Mouse (Mus musculus) hindbrain, embryonic 14.5 days (tissue): Measurements from ENCODE around the gene Smarcb1. TPM values are rescaled to one million over a fixed set of nuclear protein-coding genes. Genes with fewer than 3 reads are reported as not detected.

Experiments
- ATAC-seq: fragments of 200-750 bp; cut with Nextera tagmentation; 2 replicates; pipeline ENCODE4 v1.8.0; 2017; ENCODE audit warnings: moderate number of reproducible peaks, mild to moderate bottlenecking, moderate TSS enrichment, moderate library complexity; ENCODE audit not compliant: low FRiP score
- DNase-seq: peaks from one replicate; pipeline ENCODE4 v3.0.0-alpha.2; 2015; ENCODE audit warnings: low spot score
- H3K27ac ChIP-seq: fragments of 300-500 bp; sonication (generic); 2 replicates; pipeline ENCODE4 v1.5.1; 2014; ENCODE audit warnings: mild to moderate bottlenecking, moderate library complexity
- H3K27me3 ChIP-seq: fragments of 300-500 bp; sonication (generic); 2 replicates; pipeline ENCODE4 v1.6.1; 2014; ENCODE audit warnings: mild to moderate bottlenecking, low read length, mixed read lengths; ENCODE audit not compliant: control insufficient read depth, insufficient read depth
- H3K36me3 ChIP-seq: fragments of 300-500 bp; sonication (generic); replicated peaks from 2 replicates; pipeline ENCODE4 v1.6.1; 2014; ENCODE audit not compliant: control insufficient read depth, insufficient read depth
- H3K4me1 ChIP-seq: fragments of 300-500 bp; sonication (generic); replicated peaks from 2 replicates; pipeline ENCODE4 v1.6.1; 2014; ENCODE audit warnings: antibody characterized with exemption, low read length, mixed read lengths; ENCODE audit not compliant: control insufficient read depth, insufficient read depth
- H3K4me2 ChIP-seq: fragments of 300-500 bp; sonication (generic); replicated peaks from 2 replicates; pipeline ENCODE4 v1.6.1; 2014; ENCODE audit warnings: mild to moderate bottlenecking, moderate library complexity
- H3K4me3 ChIP-seq: fragments of 300-500 bp; sonication (generic); replicated peaks from 2 replicates; pipeline ENCODE4 v1.5.1; 2014; ENCODE audit warnings: mild to moderate bottlenecking, low read length
- H3K9ac ChIP-seq: fragments of 300-500 bp; sonication (generic); 2 replicates; pipeline ENCODE4 v1.6.1; 2014
- H3K9me3 ChIP-seq: fragments of 300-500 bp; sonication (generic); 2 replicates; pipeline ENCODE4 v1.6.1; 2016; ENCODE audit warnings: low read length; ENCODE audit not compliant: control insufficient read depth
- WGBS: fragments of 180-500 bp; shearing (Covaris S2); extraction: QIAGEN DNeasy Blood & Tissue Kit; methylation state at CpG from one replicate; pipeline ENCODE4 v1.1.7; 2014; 5-methylcytosine and 5-hydroxymethylcytosine counted together
- polyA plus RNA-seq: library from polyadenylated mRNA; unstranded; fragments of >200 nt; fragmentation: Nextera tagmentation; extraction: Ambion mirVana; gene quantifications from 2 replicates; pipeline ENCODE4 v1.2.1, GENCODE M21; 2014

Gene Smarcb1
- 230 and 231 TPM in 2 replicates for polyA plus RNA-seq

- H3K9me3 ChIP-seq, result no peaks in the 10 kb centered on the region
- peak within 1 kb of the TSS; percentile 92 for H3K9ac ChIP-seq
- H3K4me3 ChIP-seq, result peak within 1 kb of the TSS; percentile 69
- H3K27ac ChIP-seq, result peak within 1 kb of the TSS; percentile 97
- H3K36me3 ChIP-seq, result peaks cover 27% of the 10 kb centered on the region
- WGBS, result under 1% methylated on average over 76 of the region's 76 CpGs
- ATAC-seq, result peak; percentile 89
- H3K27me3 ChIP-seq, result no peaks in the 10 kb centered on the region
- H3K4me2 ChIP-seq, result peak within 1 kb of the TSS; percentile 73
- H3K4me1 ChIP-seq, result peaks cover 38% of the 10 kb centered on the region
- peak; percentile 98 for DNase-seq
These were observed at the start of gene Smarcb1 for GRCm38 (mm10) chr10:75921026-75921725. Gene Smarcb1 (minus strand): TSS chr10:75921617.

DNA sequence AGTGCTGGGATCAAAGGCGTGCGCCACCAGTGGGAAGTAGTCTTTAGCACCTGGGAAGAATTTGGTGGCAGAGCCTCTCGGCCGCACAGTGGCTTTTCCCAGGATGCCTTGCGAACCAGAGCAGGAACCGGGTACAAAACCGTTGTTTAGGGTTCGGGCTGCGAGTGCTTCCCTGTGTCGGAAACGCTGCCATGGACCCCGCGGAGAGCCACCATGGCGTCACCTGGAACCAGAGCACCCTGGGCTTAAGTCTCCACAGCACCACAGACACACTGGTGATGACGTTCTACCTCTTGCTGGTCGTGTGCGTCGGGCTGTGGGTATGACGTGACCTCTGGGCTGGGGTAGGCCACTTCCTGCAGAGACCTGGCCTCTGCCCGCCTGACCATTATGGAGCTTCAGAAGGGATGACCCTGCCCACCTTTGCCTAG is 33.0 kb upstream of the Smarcb1 start, which contains the start of gene Gm5134:
Gm5134 (plus strand) TSS at position 134 of the 431 bp plus-strand sequence.
- DNase-seq (no peak), ATAC-seq (no peak)
- H3K4me1 ChIP-seq, result peaks cover 11% of the 10 kb centered on the region
- H3K4me2 ChIP-seq, result peak within 1 kb of the TSS; percentile 38
- H3K27ac ChIP-seq, result no peak within 1 kb of the TSS
- H3K9me3 ChIP-seq, result no peaks in the 10 kb centered on the region
- H3K9ac ChIP-seq, result no peak within 1 kb of the TSS
- 25% methylated on average over 20 of the region's 20 CpGs for WGBS
- H3K36me3 ChIP-seq, result no peaks in the 10 kb centered on the region
- H3K4me3 ChIP-seq, result peak within 1 kb of the TSS; percentile 8; the same call in 1 of the 2 replicates
- H3K27me3 ChIP-seq, result peaks cover 19% of the 10 kb centered on the region; the same call in 1 of the 2 replicates

DNA sequence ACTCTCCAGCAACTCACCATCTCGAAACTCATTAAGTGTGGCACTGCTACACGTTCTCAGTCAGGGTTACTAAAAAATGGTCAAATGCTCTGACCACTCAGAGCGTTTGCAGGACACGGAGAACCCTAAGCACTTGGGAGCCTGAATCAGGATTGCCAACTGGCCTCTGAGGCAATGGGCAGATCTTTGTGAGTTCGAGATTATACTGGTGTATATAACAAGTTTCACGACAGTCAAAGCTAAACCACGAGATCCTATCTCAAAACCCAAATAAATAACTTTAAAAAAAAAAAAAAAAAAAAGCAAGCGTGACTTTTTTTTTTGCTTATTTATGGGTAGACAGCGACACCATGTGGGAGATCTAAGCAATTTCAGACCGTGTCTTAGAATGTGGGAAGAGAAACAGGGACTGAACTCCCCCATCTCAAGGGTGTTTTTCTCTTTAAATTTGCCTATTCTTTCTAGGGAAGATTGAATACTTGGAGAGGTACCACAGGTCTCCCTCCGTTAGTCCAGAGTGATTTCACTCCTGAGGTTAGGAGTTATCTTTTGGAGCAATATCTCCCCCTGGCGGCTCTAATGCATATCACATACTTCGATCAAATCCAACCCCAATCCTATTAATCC is 30.1 kb upstream of the Smarcb1 start:
- peaks cover 19% of the 10 kb centered on the region; the same call in 1 of the 2 replicates for H3K27me3 ChIP-seq
- 5% methylated on average over 13 of the region's 13 CpGs for WGBS
- H3K9ac ChIP-seq, result peak overlapping the region; percentile 56; the same call in 1 of the 2 replicates
- DNase-seq, result peak; percentile 79
- no peaks in the 10 kb centered on the region for H3K9me3 ChIP-seq
- peaks cover 11% of the 10 kb centered on the region for H3K4me1 ChIP-seq
- no peak overlapping the region for H3K27ac ChIP-seq
- H3K4me2 ChIP-seq, result peak overlapping the region; percentile 77
- ATAC-seq, result peak; percentile 32; the same call in 1 of the 2 replicates
- peak overlapping the region; percentile 37 for H3K4me3 ChIP-seq
- H3K36me3 ChIP-seq, result no peaks in the 10 kb centered on the region

DNA sequence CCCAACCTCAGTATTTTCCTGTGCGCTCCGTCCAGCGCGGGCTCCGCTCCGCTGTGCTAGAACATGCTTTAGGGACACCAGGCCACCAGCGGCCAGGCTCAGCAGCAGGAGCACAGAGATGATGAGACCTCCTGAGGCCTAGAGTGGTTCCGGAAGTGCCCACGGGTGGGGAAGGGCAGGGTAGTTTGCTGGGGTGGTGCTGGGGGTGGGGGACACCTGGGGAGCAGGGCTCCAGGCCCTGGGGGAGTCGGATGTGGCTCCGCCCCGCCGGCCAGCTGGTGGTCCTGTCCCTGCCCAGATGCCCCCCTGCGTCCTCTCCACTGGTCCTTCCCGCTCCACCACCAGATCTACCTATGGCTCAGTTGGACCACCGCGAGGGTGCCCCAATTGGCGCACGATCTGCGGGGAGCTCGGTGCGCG is 29.4 kb upstream of the Smarcb1 start:
- ATAC-seq (peak; percentile 43; the same call in 1 of the 2 replicates), DNase-seq (no peak)
- peak overlapping the region; percentile 56 for H3K9ac ChIP-seq
- peak overlapping the region; percentile 77 for H3K4me2 ChIP-seq
- H3K36me3 ChIP-seq, result no peaks in the 10 kb centered on the region
- H3K27ac ChIP-seq, result no peak overlapping the region
- 1% methylated on average over 23 of the region's 23 CpGs for WGBS
- no peaks in the 10 kb centered on the region for H3K9me3 ChIP-seq
- peak overlapping the region; percentile 37 for H3K4me3 ChIP-seq
- peaks cover 19% of the 10 kb centered on the region; the same call in 1 of the 2 replicates for H3K27me3 ChIP-seq
- peaks cover 11% of the 10 kb centered on the region for H3K4me1 ChIP-seq

DNA sequence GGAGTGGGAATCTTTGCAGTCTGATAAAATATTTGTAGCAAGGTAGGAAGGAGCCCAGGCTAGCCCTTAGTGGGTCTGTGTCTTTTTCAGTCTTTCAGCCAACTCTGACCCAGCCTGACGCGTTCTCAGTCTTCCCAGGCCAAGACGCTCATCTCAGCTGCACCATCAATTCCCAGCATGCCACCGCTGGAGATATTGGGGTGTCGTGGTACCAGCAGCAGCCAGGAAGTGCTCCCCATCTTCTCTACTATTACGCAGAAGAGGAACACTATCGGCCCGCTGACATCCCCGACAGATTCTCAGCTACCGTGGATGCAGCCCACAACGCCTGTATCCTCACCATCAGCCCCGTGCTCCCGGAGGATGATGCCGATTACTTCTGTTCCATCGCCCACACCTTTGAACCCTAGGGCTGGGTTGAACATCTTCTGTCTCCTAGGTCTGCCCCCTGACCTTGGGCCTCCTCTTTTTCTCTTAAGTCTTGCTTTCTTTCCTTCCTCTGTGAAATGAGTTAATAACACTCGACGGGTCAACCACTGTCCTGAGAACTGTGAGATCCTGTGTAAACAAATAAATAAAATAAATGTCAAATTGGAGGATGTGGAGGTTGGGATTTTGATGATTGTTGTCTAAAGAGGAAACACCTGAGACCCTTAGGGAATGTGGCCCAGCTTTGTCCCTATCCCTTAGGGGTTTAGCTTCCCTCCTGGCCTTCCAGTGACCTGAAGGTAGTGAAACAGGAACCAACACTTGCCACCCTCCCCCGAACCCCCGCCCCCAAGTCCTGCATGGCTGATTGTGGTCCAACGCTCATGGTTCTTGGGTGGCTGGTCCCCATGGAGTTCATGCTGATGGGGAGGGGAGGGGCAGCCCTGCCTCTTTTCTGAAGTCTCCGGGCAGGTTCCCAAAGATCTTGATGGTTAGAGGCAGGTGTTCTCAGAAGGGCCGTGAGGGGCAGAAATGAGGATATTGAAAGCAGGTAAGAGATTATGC is 27.9 kb upstream of the Smarcb1 start:
- H3K4me1 ChIP-seq, result peaks cover 11% of the 10 kb centered on the region
- 83% methylated on average over 22 of the region's 22 CpGs for WGBS
- ATAC-seq (no peak), DNase-seq (no peak)
- no peak overlapping the region for H3K4me3 ChIP-seq
- no peak overlapping the region for H3K4me2 ChIP-seq
- no peak overlapping the region for H3K9ac ChIP-seq
- peaks cover 19% of the 10 kb centered on the region; the same call in 1 of the 2 replicates for H3K27me3 ChIP-seq
- H3K36me3 ChIP-seq, result no peaks in the 10 kb centered on the region
- no peak overlapping the region for H3K27ac ChIP-seq
- H3K9me3 ChIP-seq, result no peaks in the 10 kb centered on the region

DNA sequence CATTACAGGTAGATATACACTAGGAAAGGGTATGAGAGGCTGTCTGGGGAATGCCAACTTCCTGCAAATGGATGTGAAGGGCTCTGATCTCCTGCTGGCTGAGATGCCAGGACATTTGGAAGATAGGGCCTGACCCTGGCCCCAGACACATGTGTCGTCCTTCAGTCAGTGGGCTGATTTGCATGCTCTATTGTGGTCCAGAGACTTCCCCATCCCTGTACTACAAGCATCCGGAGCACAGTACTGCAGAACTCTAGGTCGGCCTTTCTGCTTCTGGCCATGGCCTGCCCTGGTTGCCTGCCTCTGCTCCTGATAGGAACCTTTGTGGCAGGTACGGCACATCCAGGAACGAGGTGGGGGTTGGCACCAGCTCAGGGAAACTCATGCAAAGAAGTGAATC is 26.7 kb upstream of the Smarcb1 start:
- Histone ChIP-seq H3K27ac (no peak overlapping the region), H3K27me3 (peaks cover 14% of the 10 kb centered on the region; the same call in 1 of the 2 replicates), H3K36me3 (no peaks in the 10 kb centered on the region), H3K9ac (no peak overlapping the region), H3K4me3 (no peak overlapping the region), H3K4me1 (peaks cover 11% of the 10 kb centered on the region), H3K9me3 (no peaks in the 10 kb centered on the region), H3K4me2 (no peak overlapping the region)
- 72% methylated on average over 5 of the region's 5 CpGs for WGBS
- DNase-seq (no peak), ATAC-seq (no peak)

GRCm38 (mm10) chr10:75945896-75946295 is 24.5 kb upstream of the Smarcb1 start:
- Histone ChIP-seq H3K9me3 (no peaks in the 10 kb centered on the region), H3K4me3 (no peak overlapping the region), H3K36me3 (no peaks in the 10 kb centered on the region), H3K4me2 (no peak overlapping the region), H3K9ac (no peak overlapping the region), H3K27me3 (peaks cover 7% of the 10 kb centered on the region; the same call in 1 of the 2 replicates), H3K27ac (no peak overlapping the region), H3K4me1 (peaks cover 5% of the 10 kb centered on the region)
- ATAC-seq, result no peak
- 90% methylated on average over 7 of the region's 7 CpGs for WGBS
- DNase-seq, result no peak

GRCm38 (mm10) chr10:75945213-75945612 is 23.8 kb upstream of the Smarcb1 start:
- DNase-seq (no peak), ATAC-seq (no peak)
- Histone ChIP-seq H3K9ac (no peak overlapping the region), H3K4me1 (peaks cover 4% of the 10 kb centered on the region; the same call in 1 of the 2 replicates), H3K4me2 (no peak overlapping the region), H3K27me3 (no peaks in the 10 kb centered on the region; the same call in 1 of the 2 replicates), H3K9me3 (no peaks in the 10 kb centered on the region), H3K27ac (no peak overlapping the region), H3K36me3 (no peaks in the 10 kb centered on the region), H3K4me3 (no peak overlapping the region)
- 91% methylated on average over 7 of the region's 7 CpGs for WGBS
